Mouse (Mus musculus) cerebellum, adult 9-10 months (tissue): ENCODE measurements around the gene Tob2.

Source experiments
- DNase-seq: peaks from one replicate; pipeline ENCODE4 v3.0.0; 2022

The Tob2 gene

GRCm38 (mm10) chr15:81858517-81859329 is at the start of gene Tob2:
Tob2 (minus strand) TSS chr15:81858796.
- peak; percentile 87 for DNase-seq

- no peak for DNase-seq
Measured at GRCm38 (mm10) chr15:81907953-81908352, 49.4 kb upstream of the Tob2 start.

- peak; percentile 81 for DNase-seq
Measured at GRCm38 (mm10) chr15:81904939-81905338, 46.3 kb upstream of the Tob2 start.

- DNase-seq, result peak; percentile 73
Measured at GRCm38 (mm10) chr15:81898751-81899150, 40.2 kb upstream of the Tob2 start.

- DNase-seq, result no peak
Measured at GRCm38 (mm10) chr15:81897607-81898285, 39.1 kb upstream of the Tob2 start.

GRCm38 (mm10) chr15:81896407-81896806 is 37.8 kb upstream of the Tob2 start:
- no peak for DNase-seq

- DNase-seq, result no peak
Measured at GRCm38 (mm10) chr15:81894002-81894401, 35.4 kb upstream of the Tob2 start.

- DNase-seq, result no peak
Measured at GRCm38 (mm10) chr15:81891822-81892580, 33.4 kb upstream of the Tob2 start.

GRCm38 (mm10) chr15:81891140-81891802 is 32.7 kb upstream of the Tob2 start:
- DNase-seq, result no peak

GRCm38 (mm10) chr15:81889175-81889574 is 30.6 kb upstream of the Tob2 start:
- peak; percentile 80 for DNase-seq

GRCm38 (mm10) chr15:81886795-81887550 is 28.4 kb upstream of the Tob2 start:
- no peak for DNase-seq

GRCm38 (mm10) chr15:81885418-81885934 is 26.9 kb upstream of the Tob2 start:
- DNase-seq, result no peak

GRCm38 (mm10) chr15:81882348-81882747 is 23.8 kb upstream of the Tob2 start:
- DNase-seq, result no peak

GRCm38 (mm10) chr15:81879531-81880401 is 21.2 kb upstream of the Tob2 start:
- DNase-seq, result no peak

GRCm38 (mm10) chr15:81872262-81873136 is 13.9 kb upstream of the Tob2 start, which contains the start of gene Aco2:
Aco2 (plus strand) TSS chr15:81872309.
- DNase-seq, result peak; percentile 100

GRCm38 (mm10) chr15:81871604-81872261 is 13.1 kb upstream of the Tob2 start, which contains the start of gene Phf5a:
Phf5a (minus strand) TSS chr15:81871911.
- DNase-seq, result no peak

- DNase-seq, result no peak
Measured at GRCm38 (mm10) chr15:81869985-81870384, 11.4 kb upstream of the Tob2 start.

- DNase-seq, result no peak
Measured at GRCm38 (mm10) chr15:81864238-81864637, 5.6 kb upstream of the Tob2 start.
